In the genomic region with DNA sequence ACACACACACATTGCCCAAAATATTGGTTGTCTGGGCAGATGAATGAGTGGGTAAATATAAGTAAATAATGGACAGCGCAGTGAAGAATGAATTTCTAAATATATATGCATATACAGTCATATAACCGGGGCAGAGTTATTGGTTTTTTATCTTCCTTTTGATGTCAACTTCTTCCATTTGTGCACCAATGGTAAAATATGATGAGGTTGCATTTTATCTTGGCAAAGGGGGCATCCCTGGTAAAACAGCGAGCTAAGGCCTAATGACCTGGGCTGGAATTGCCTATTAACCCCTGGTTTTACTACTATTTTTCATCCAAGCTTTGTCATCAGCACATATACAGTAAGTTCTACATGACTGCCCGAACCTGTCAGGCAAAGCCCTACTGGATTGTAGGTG, we compare ENCODE assay signal across 21 mouse cellular contexts.
A peak's percentile ranks its signal among the peaks of the same experiment; 100 is the strongest.
DNase-seq lines count a peak whose midpoint lies in the region; ATAC-seq and TF ChIP-seq lines count a peak whose summit lies in the region.
"Had no signal": no experiment of that assay in that cellular context is flagged by ENCODE, and none has a peak within 500 bp of the region (broad histone marks: within the 10 kb centered on the region; RNA-seq: fewer than 3 reads in every experiment).

No protein-coding gene starts in this region.

- H3K36me3 ChIP-seq in CH12.LX (replicated peaks in 1 of 2; ENCODE audit: control insufficient read depth in 1 of 2, insufficient read depth in 1 of 2, low read length in 1 of 2) (no peaks in the 10 kb centered on the region), ES-E14 (ENCODE audit: control insufficient read depth, insufficient read depth, low read length, poor library complexity, severe bottlenecking) (no peaks in the 10 kb centered on the region)
- H3K36me3 ChIP-seq in kidney, embryonic 16.5 days (ENCODE audit: insufficient read depth, low read length) = no peaks in the 10 kb centered on the region
- H3K36me3 ChIP-seq: G1E had no signal

- TF ChIP-seq CTCF in CH12.LX (conservative IDR thresholded peaks at IDR 0.05 in 1 of 2, IDR thresholded peaks at IDR 0.05 in 1 of 2; ENCODE audit: low read depth in 2 of 2, low read length in 2 of 2) = no peak

- DNase-seq in CH12.LX (ENCODE audit: extremely low read depth) (no peak), ES-E14 (ENCODE audit: low read depth, low spot score) (no peak)
- DNase-seq in Muller cell, postnatal 12 days (ENCODE audit: inconsistent ontology term) = no peak
- DNase-seq: adrenal gland, adult 2 months; adrenal gland, adult 8-10 months; adrenal gland, postnatal 10 days; adrenal gland, postnatal 14 days; adrenal gland, postnatal 25 days; adrenal gland, postnatal 36 days; B cell, adult 2 months; cerebellum, adult 11 months; cerebellum, adult 11-12 months; cerebellum, adult 18-20 months; cerebellum, adult 2 months; cerebellum, adult 8-10 months; cerebellum, adult 9-10 months had no signal

- dilution Hi-C loops in CH12.LX (cut with MboI; ENCODE audit: extremely low pct_ligation_motif_present, extremely low pct_unique_long_range_greater_than_20kb, low sequenced_read_pairs) = no loop called here

- no peaks in the 10 kb centered on the region for H3K79me2 ChIP-seq in CH12.LX (replicated peaks; ENCODE audit: control insufficient read depth, extremely low read depth, insufficient read depth, poor library complexity, severe bottlenecking)

- 88% methylated on average over 4 of the region's 4 CpGs for WGBS in kidney, embryonic 16.5 days

- peaks cover 0 to 9% of the 10 kb centered on the region in 2 experiments; a peak in 1 of 4 replicates for H3K4me1 ChIP-seq in CH12.LX (ENCODE audit: control insufficient read depth in 1 of 2, insufficient read depth in 2 of 2)
- H3K4me1 ChIP-seq in ES-E14 (ENCODE audit: control insufficient read depth in 2 of 2, insufficient read depth in 2 of 2, low read length in 2 of 2, poor library complexity in 1 of 2) = no peaks in the 10 kb centered on the region; a peak in 1 of 4 replicates
- H3K4me1 ChIP-seq in kidney, embryonic 16.5 days (ENCODE audit: insufficient read depth, low read length) = peaks cover 22% of the 10 kb centered on the region

- no peak for TF ChIP-seq EP300 in CH12.LX (IDR thresholded peaks at IDR 0.05; ENCODE audit: low read length)

- H3K27me3 ChIP-seq in CH12.LX (replicated peaks) = no peaks in the 10 kb centered on the region
- H3K27me3 ChIP-seq in kidney, embryonic 16.5 days (ENCODE audit: insufficient read depth, low read length) = no peaks in the 10 kb centered on the region
- H3K27me3 ChIP-seq: Patski had no signal

- TF ChIP-seq RAD21 in CH12.LX (IDR thresholded peaks at IDR 0.05; ENCODE audit: low read depth, low read length) = no peak

- no peak for ATAC-seq in kidney, embryonic 16.5 days (ENCODE audit: low FRiP score, low TSS enrichment)
- ATAC-seq: activated CD4-positive, CD25-positive, alpha-beta regulatory T cell, adult 4 months; CD4-positive, CD25-positive, alpha-beta regulatory T cell, adult 4 months; Patski had no signal

- H3K9ac ChIP-seq in CH12.LX (ENCODE audit: insufficient read depth, low read depth) (no peak overlapping the region), ES-E14 (ENCODE audit: insufficient read depth, low read depth, low read length, poor library complexity, severe bottlenecking) (no peak overlapping the region)
- no peak overlapping the region for H3K9ac ChIP-seq in kidney, embryonic 16.5 days (replicated peaks; ENCODE audit: low read length)

- H3K9me3 ChIP-seq in CH12.LX (replicated peaks; ENCODE audit: low read length) (no peaks in the 10 kb centered on the region), ES-E14 (ENCODE audit: control insufficient read depth, insufficient read depth, low read depth, low read length) (no peaks in the 10 kb centered on the region)
- H3K9me3 ChIP-seq in kidney, embryonic 16.5 days (ENCODE audit: low read length) = no peaks in the 10 kb centered on the region

- no peak overlapping the region for H3K27ac ChIP-seq in CH12.LX (ENCODE audit: insufficient read depth, low read depth)
- no peak overlapping the region for H3K27ac ChIP-seq in ES-E14 (ENCODE audit: insufficient read depth, low read depth, low read length, poor library complexity, severe bottlenecking)
- H3K27ac ChIP-seq in kidney, embryonic 16.5 days (ENCODE audit: low read length) = no peak overlapping the region

- TF ChIP-seq POLR2A in CH12.LX (IDR thresholded peaks at IDR 0.05; ENCODE audit: low read depth, low read length) = no peak

- H3K4me3 ChIP-seq in CH12.LX (replicated peaks in 1 of 3; ENCODE audit: low read depth in 2 of 3, low read length in 2 of 3, poor library complexity in 1 of 3) (no peak overlapping the region), ES-E14 (ENCODE audit: insufficient read depth in 1 of 2, low read depth in 1 of 2, low read length in 2 of 2, poor library complexity in 1 of 2, severe bottlenecking in 1 of 2) (no peak overlapping the region)
- H3K4me3 ChIP-seq in kidney, embryonic 16.5 days (ENCODE audit: low read length) = no peak overlapping the region

- in situ Hi-C loops in CH12.LX (cut with MboI; ENCODE audit: low pct_ligation_motif_present, low pct_unique_long_range_greater_than_20kb, low sequenced_read_pairs) (no loop called here), ES-E14 (cut with MboI; ENCODE audit: low sequenced_read_pairs in 2 of 2, unreplicated experiment in 2 of 2) (no loop called here)

- H3K4me2 ChIP-seq in CH12.LX (ENCODE audit: insufficient read depth, low read depth, poor library complexity, severe bottlenecking) = no peak overlapping the region
- no peak overlapping the region for H3K4me2 ChIP-seq in kidney, embryonic 16.5 days (replicated peaks; ENCODE audit: low read depth, low read length)

TF ChIP-seq in CH12.LX, 34 proteins besides CTCF, POLR2A, EP300 and RAD21:
- no peak for TF ChIP-seq SMC3 (IDR thresholded peaks at IDR 0.05; ENCODE audit: low read depth, low read length)
- TF ChIP-seq HCFC1 (IDR thresholded peaks at IDR 0.05; ENCODE audit: low read depth, low read length) = no peak
- TF ChIP-seq MAFK (IDR thresholded peaks at IDR 0.05; ENCODE audit: insufficient replicate concordance, low read length) = 0 out of 2 replicates have a peak, but pooled peaks have one; percentile 54
- no peak for TF ChIP-seq CHD1 (IDR thresholded peaks at IDR 0.05; ENCODE audit: low read depth, low read length)
TF ChIP-seq in CH12.LX: peak in this region for 1.

TF ChIP-seq in ES-E14, 5 proteins besides CTCF, POLR2A, EP300 and RAD21:
- TF ChIP-seq MAFK (IDR thresholded peaks at IDR 0.05; ENCODE audit: insufficient read depth, low read depth, low read length) = peak; percentile 57; the same call in 1 of the 2 replicates
- TF ChIP-seq ZC3H11A (IDR thresholded peaks at IDR 0.05; ENCODE audit: borderline replicate concordance, low read depth, low read length) = no peak
